Mouse (Mus musculus): ENCODE results near the gene Cryzl2. TPM values are rescaled to one million over a fixed set of nuclear protein-coding genes. Genes with fewer than 3 reads are reported as not detected.

The Cryzl2 gene
- total RNA-seq (2021) (10 to 100 TPM; 39.9 to 50.3 TPM), polyA plus RNA-seq (2012; rRNA removed) (42.7 and 51.2 TPM in 2 replicates)
- long read RNA-seq, transcript Cryzl2-203 (8 exons, 778 nt), result minor isoform, 7 of 55 reads
- long read RNA-seq, transcript Cryzl2-201 (10 exons, 1,618 nt), result major isoform, 44 of 55 reads
- long read RNA-seq, partial matches to known transcripts, result 0 of 55 reads
- long read RNA-seq, other reads (novel, unspliced or antisense), result 4 of 55 reads

- peak; percentile 92 for DNase-seq
Observed at GRCm38 (mm10) chr1:157458421-157459208, at the start of gene Cryzl2. Cryzl2 (plus strand) TSS chr1:157458577.

- DNase-seq, result no peak
Observed at GRCm38 (mm10) chr1:157409648-157410047, 48.7 kb upstream of the Cryzl2 start.

- DNase-seq, result peak; percentile 4
Observed at GRCm38 (mm10) chr1:157410937-157411336, 47.4 kb upstream of the Cryzl2 start.

- DNase-seq, result no peak
Observed at GRCm38 (mm10) chr1:157411341-157411710, 47.1 kb upstream of the Cryzl2 start.

- peak; percentile 87 for DNase-seq
Observed at GRCm38 (mm10) chr1:157411711-157412380, 46.5 kb upstream of the Cryzl2 start.

GRCm38 (mm10) chr1:157412454-157413369, 45.7 kb upstream of the Cryzl2 start, which contains the start of gene Rasal2:
Rasal2 (minus strand) TSS chr1:157412595.
- DNase-seq, result peak; percentile 97

- no peak for DNase-seq
Observed at GRCm38 (mm10) chr1:157415771-157416170, 42.6 kb upstream of the Cryzl2 start.

- no peak for DNase-seq
Observed at GRCm38 (mm10) chr1:157416628-157417027, 41.7 kb upstream of the Cryzl2 start.

- DNase-seq, result no peak
Observed at GRCm38 (mm10) chr1:157417414-157417813, 41.0 kb upstream of the Cryzl2 start.

- DNase-seq, result no peak
Observed at GRCm38 (mm10) chr1:157417861-157418260, 40.5 kb upstream of the Cryzl2 start.

GRCm38 (mm10) chr1:157425741-157426427, 32.5 kb upstream of the Cryzl2 start:
- no peak for DNase-seq

- DNase-seq, result no peak
Observed at GRCm38 (mm10) chr1:157426933-157427332, 31.4 kb upstream of the Cryzl2 start.

GRCm38 (mm10) chr1:157427604-157428003, 30.8 kb upstream of the Cryzl2 start:
- DNase-seq, result no peak

GRCm38 (mm10) chr1:157428366-157428765, 30.0 kb upstream of the Cryzl2 start:
- no peak for DNase-seq

GRCm38 (mm10) chr1:157433316-157433715, 25.1 kb upstream of the Cryzl2 start:
- no peak for DNase-seq

- peak; percentile 44 for DNase-seq
Observed at GRCm38 (mm10) chr1:157434404-157434803, 24.0 kb upstream of the Cryzl2 start.

GRCm38 (mm10) chr1:157435926-157436325, 22.5 kb upstream of the Cryzl2 start:
- no peak for DNase-seq

GRCm38 (mm10) chr1:157438290-157438689, 20.1 kb upstream of the Cryzl2 start:
- no peak for DNase-seq

GRCm38 (mm10) chr1:157439101-157439500, 19.3 kb upstream of the Cryzl2 start:
- DNase-seq, result no peak

- peak; percentile 21 for DNase-seq
Observed at GRCm38 (mm10) chr1:157439973-157440641, 18.3 kb upstream of the Cryzl2 start.

Measured in adrenal gland, adult 2 months (tissue).